Mouse (Mus musculus): ENCODE data around the gene Atg2b. TPM values are rescaled to one million over a fixed set of nuclear protein-coding genes. Genes with fewer than 3 reads are reported as not detected.

Atg2b gene
- 10.2 and 13.3 TPM in 2 replicates for polyA plus RNA-seq (2015; fragmentation: Nextera tagmentation; extraction: Ambion mirVana)

- H3K9ac ChIP-seq (ENCODE audit: low read depth, low read length): peak within 1 kb of the TSS; percentile 71
- peak within 1 kb of the TSS; percentile 92 for H3K27ac ChIP-seq (ENCODE audit: low read depth, low read length)
- peak within 1 kb of the TSS; percentile 81 for H3K4me2 ChIP-seq (ENCODE audit: low read length)
- peaks cover 6% of the 10 kb centered on the region; the same call in 1 of the 2 replicates for H3K36me3 ChIP-seq (ENCODE audit: control insufficient read depth, insufficient read depth, low read length)
- no peaks in the 10 kb centered on the region for H3K9me3 ChIP-seq (ENCODE audit: control insufficient read depth, low read length)
- under 1% methylated on average over 73 of the region's 73 CpGs for WGBS
- H3K27me3 ChIP-seq (replicated peaks; ENCODE audit: control insufficient read depth, insufficient read depth, low read length): no peaks in the 10 kb centered on the region
- peak within 1 kb of the TSS; percentile 58 for H3K4me3 ChIP-seq (ENCODE audit: low read length)
- ATAC-seq: peak; percentile 95
- H3K4me1 ChIP-seq (ENCODE audit: control insufficient read depth, insufficient read depth, low read depth, low read length): peaks cover 28% of the 10 kb centered on the region
These were observed at the start of gene Atg2b for GRCm38 (mm10) chr12:105685001-105685691. Gene Atg2b, minus strand, starts transcription at chr12:105685211.

- Histone ChIP-seq H3K27ac (ENCODE audit: low read depth, low read length) (no peak overlapping the region), H3K9me3 (ENCODE audit: control insufficient read depth, low read length) (no peaks in the 10 kb centered on the region), H3K36me3 (ENCODE audit: control insufficient read depth, insufficient read depth, low read length) (no peaks in the 10 kb centered on the region), H3K9ac (ENCODE audit: low read depth, low read length) (no peak overlapping the region), H3K4me1 (ENCODE audit: control insufficient read depth, insufficient read depth, low read depth, low read length) (no peaks in the 10 kb centered on the region), H3K4me3 (ENCODE audit: low read length) (no peak overlapping the region), H3K4me2 (ENCODE audit: low read length) (no peak overlapping the region), H3K27me3 (replicated peaks; ENCODE audit: control insufficient read depth, insufficient read depth, low read length) (no peaks in the 10 kb centered on the region)
- ATAC-seq: no peak
- WGBS: 69% methylated on average over 9 of the region's 9 CpGs
These were observed 48.6 kb upstream of the Atg2b start for GRCm38 (mm10) chr12:105733370-105734159.

GRCm38 (mm10) chr12:105730851-105731460, 45.9 kb upstream of the Atg2b start:
- Histone ChIP-seq H3K4me3 (ENCODE audit: low read length) (no peak overlapping the region), H3K36me3 (ENCODE audit: control insufficient read depth, insufficient read depth, low read length) (no peaks in the 10 kb centered on the region), H3K27me3 (replicated peaks; ENCODE audit: control insufficient read depth, insufficient read depth, low read length) (no peaks in the 10 kb centered on the region), H3K9me3 (ENCODE audit: control insufficient read depth, low read length) (no peaks in the 10 kb centered on the region), H3K9ac (ENCODE audit: low read depth, low read length) (no peak overlapping the region), H3K4me1 (ENCODE audit: control insufficient read depth, insufficient read depth, low read depth, low read length) (no peaks in the 10 kb centered on the region), H3K4me2 (ENCODE audit: low read length) (no peak overlapping the region), H3K27ac (ENCODE audit: low read depth, low read length) (no peak overlapping the region)
- 77% methylated on average over 6 of the region's 6 CpGs for WGBS
- no peak for ATAC-seq

GRCm38 (mm10) chr12:105727964-105728363, 43.0 kb upstream of the Atg2b start:
- WGBS: 28% methylated on average over 8 of the region's 8 CpGs
- H3K36me3 ChIP-seq (ENCODE audit: control insufficient read depth, insufficient read depth, low read length): no peaks in the 10 kb centered on the region
- no peak overlapping the region for H3K4me3 ChIP-seq (ENCODE audit: low read length)
- H3K9ac ChIP-seq (ENCODE audit: low read depth, low read length): no peak overlapping the region
- H3K9me3 ChIP-seq (ENCODE audit: control insufficient read depth, low read length): no peaks in the 10 kb centered on the region
- no peaks in the 10 kb centered on the region for H3K27me3 ChIP-seq (replicated peaks; ENCODE audit: control insufficient read depth, insufficient read depth, low read length)
- ATAC-seq: no peak
- H3K4me1 ChIP-seq (ENCODE audit: control insufficient read depth, insufficient read depth, low read depth, low read length): no peaks in the 10 kb centered on the region
- H3K4me2 ChIP-seq (ENCODE audit: low read length): no peak overlapping the region
- no peak overlapping the region for H3K27ac ChIP-seq (ENCODE audit: low read depth, low read length)

- Histone ChIP-seq H3K27ac (ENCODE audit: low read depth, low read length) (no peak overlapping the region), H3K9ac (ENCODE audit: low read depth, low read length) (no peak overlapping the region), H3K9me3 (ENCODE audit: control insufficient read depth, low read length) (no peaks in the 10 kb centered on the region), H3K4me3 (ENCODE audit: low read length) (no peak overlapping the region), H3K4me2 (ENCODE audit: low read length) (no peak overlapping the region), H3K4me1 (ENCODE audit: control insufficient read depth, insufficient read depth, low read depth, low read length) (no peaks in the 10 kb centered on the region; the same call in 1 of the 2 replicates), H3K36me3 (ENCODE audit: control insufficient read depth, insufficient read depth, low read length) (no peaks in the 10 kb centered on the region), H3K27me3 (replicated peaks; ENCODE audit: control insufficient read depth, insufficient read depth, low read length) (no peaks in the 10 kb centered on the region)
- WGBS: 87% methylated on average over 3 of the region's 3 CpGs
- no peak for ATAC-seq
These were observed 42.3 kb upstream of the Atg2b start for GRCm38 (mm10) chr12:105727268-105727667.

GRCm38 (mm10) chr12:105725736-105726135, 40.7 kb upstream of the Atg2b start:
- Histone ChIP-seq H3K27ac (ENCODE audit: low read depth, low read length) (no peak overlapping the region), H3K9me3 (ENCODE audit: control insufficient read depth, low read length) (no peaks in the 10 kb centered on the region), H3K36me3 (ENCODE audit: control insufficient read depth, insufficient read depth, low read length) (no peaks in the 10 kb centered on the region), H3K9ac (ENCODE audit: low read depth, low read length) (no peak overlapping the region), H3K4me3 (ENCODE audit: low read length) (no peak overlapping the region), H3K4me1 (ENCODE audit: control insufficient read depth, insufficient read depth, low read depth, low read length) (peaks cover 9% of the 10 kb centered on the region), H3K4me2 (ENCODE audit: low read length) (no peak overlapping the region), H3K27me3 (replicated peaks; ENCODE audit: control insufficient read depth, insufficient read depth, low read length) (no peaks in the 10 kb centered on the region)
- WGBS: 78% methylated on average over 13 of the region's 13 CpGs
- no peak for ATAC-seq

GRCm38 (mm10) chr12:105724616-105725015, 39.6 kb upstream of the Atg2b start:
- Histone ChIP-seq H3K9me3 (ENCODE audit: control insufficient read depth, low read length) (no peaks in the 10 kb centered on the region), H3K4me1 (ENCODE audit: control insufficient read depth, insufficient read depth, low read depth, low read length) (peaks cover 9% of the 10 kb centered on the region), H3K27ac (ENCODE audit: low read depth, low read length) (no peak overlapping the region), H3K36me3 (ENCODE audit: control insufficient read depth, insufficient read depth, low read length) (no peaks in the 10 kb centered on the region), H3K4me3 (ENCODE audit: low read length) (no peak overlapping the region), H3K4me2 (ENCODE audit: low read length) (no peak overlapping the region), H3K9ac (ENCODE audit: low read depth, low read length) (no peak overlapping the region), H3K27me3 (replicated peaks; ENCODE audit: control insufficient read depth, insufficient read depth, low read length) (no peaks in the 10 kb centered on the region)
- WGBS: 60% methylated on average over 1 of the region's 1 CpGs
- ATAC-seq: no peak

- Histone ChIP-seq H3K9me3 (ENCODE audit: control insufficient read depth, low read length) (no peaks in the 10 kb centered on the region), H3K4me1 (ENCODE audit: control insufficient read depth, insufficient read depth, low read depth, low read length) (peaks cover 9% of the 10 kb centered on the region), H3K4me3 (ENCODE audit: low read length) (no peak overlapping the region), H3K4me2 (ENCODE audit: low read length) (no peak overlapping the region), H3K36me3 (ENCODE audit: control insufficient read depth, insufficient read depth, low read length) (no peaks in the 10 kb centered on the region), H3K27me3 (replicated peaks; ENCODE audit: control insufficient read depth, insufficient read depth, low read length) (no peaks in the 10 kb centered on the region), H3K27ac (ENCODE audit: low read depth, low read length) (no peak overlapping the region), H3K9ac (ENCODE audit: low read depth, low read length) (no peak overlapping the region)
- ATAC-seq: peak; percentile 51
- WGBS: 3% methylated on average over 5 of the region's 5 CpGs
These were observed 37.6 kb upstream of the Atg2b start for GRCm38 (mm10) chr12:105722657-105723056.

Data from hindbrain, embryonic 16.5 days (tissue).